Mouse (Mus musculus) lung, embryonic 16.5 days (tissue): Measurements from ENCODE around the gene Sun2. TPM values are rescaled to one million over a fixed set of nuclear protein-coding genes. Genes with fewer than 3 reads are reported as not detected.

Experiments
- ATAC-seq: fragments of 200-750 bp; cut with Nextera tagmentation; 2 replicates; pipeline ENCODE4 v1.8.0; 2017; ENCODE audit warnings: low read depth, mild to moderate bottlenecking, moderate library complexity
- H3K27ac ChIP-seq: fragments of 300-500 bp; sonication (generic); 2 replicates; pipeline ENCODE4 v1.5.1; 2014; ENCODE audit warnings: mild to moderate bottlenecking, control low read depth, low read length
- H3K27me3 ChIP-seq: fragments of 300-500 bp; sonication (generic); 2 replicates; pipeline ENCODE4 v1.6.1; 2014; ENCODE audit warnings: low read depth, low read length, mixed read lengths; ENCODE audit not compliant: control insufficient read depth, insufficient read depth
- H3K36me3 ChIP-seq: fragments of 300-500 bp; sonication (generic); 2 replicates; pipeline ENCODE4 v1.6.1; 2014; ENCODE audit warnings: low read length; ENCODE audit not compliant: control insufficient read depth, insufficient read depth
- H3K4me1 ChIP-seq: fragments of 300-500 bp; sonication (generic); replicated peaks from 2 replicates; pipeline ENCODE4 v1.6.1; 2014; ENCODE audit warnings: low read length, mixed read lengths; ENCODE audit not compliant: control insufficient read depth, insufficient read depth
- H3K4me2 ChIP-seq: fragments of 300-500 bp; sonication (generic); 2 replicates; pipeline ENCODE4 v1.6.1; 2014; ENCODE audit warnings: low read depth, low read length, control low read depth
- H3K4me3 ChIP-seq: fragments of 300-500 bp; sonication (generic); 2 replicates; pipeline ENCODE4 v1.5.1; 2014; ENCODE audit warnings: mild to moderate bottlenecking, low read length, control low read depth
- H3K9ac ChIP-seq: fragments of 300-500 bp; sonication (generic); 2 replicates; pipeline ENCODE4 v1.6.1; 2014; ENCODE audit warnings: low read length, control low read depth
- H3K9me3 ChIP-seq: fragments of 300-500 bp; sonication (generic); 2 replicates; pipeline ENCODE4 v1.6.1; 2016; ENCODE audit warnings: low read length; ENCODE audit not compliant: control insufficient read depth
- WGBS: fragments of 180-500 bp; shearing (Covaris S2); extraction: QIAGEN DNeasy Blood & Tissue Kit; methylation state at CpG from one replicate; pipeline ENCODE4 v1.1.7; 2014; 5-methylcytosine and 5-hydroxymethylcytosine counted together
- polyA plus RNA-seq: library from polyadenylated mRNA; unstranded; fragments of >200 nt; fragmentation: Nextera tagmentation; extraction: Ambion mirVana; gene quantifications from 2 replicates; pipeline ENCODE4 v1.2.1, GENCODE M21; 2015

The Sun2 gene
- polyA plus RNA-seq, 1 experiment from 2014 or later, result 7.8 TPM

GRCm38 (mm10) chr15:79694512-79694911, 47.8 kb downstream of the Sun2 start:
- Histone ChIP-seq H3K27ac (no peak overlapping the region), H3K36me3 (peaks cover 3% of the 10 kb centered on the region; the same call in 1 of the 2 replicates), H3K27me3 (no peaks in the 10 kb centered on the region), H3K4me3 (no peak overlapping the region), H3K4me2 (no peak overlapping the region), H3K4me1 (peaks cover 18% of the 10 kb centered on the region), H3K9me3 (no peaks in the 10 kb centered on the region), H3K9ac (no peak overlapping the region)
- WGBS, result 85% methylated on average over 4 of the region's 4 CpGs
- ATAC-seq, result no peak

GRCm38 (mm10) chr15:79693740-79694139, 48.6 kb downstream of the Sun2 start:
- no peaks in the 10 kb centered on the region for H3K27me3 ChIP-seq
- H3K4me2 ChIP-seq, result no peak overlapping the region; the same call in 1 of the 2 replicates
- no peak overlapping the region for H3K27ac ChIP-seq
- no peaks in the 10 kb centered on the region for H3K9me3 ChIP-seq
- no peak for ATAC-seq
- H3K9ac ChIP-seq, result 0 out of 2 replicates have a peak overlapping the region, but pooled peaks have one; percentile 5
- H3K36me3 ChIP-seq, result peaks cover 3% of the 10 kb centered on the region; the same call in 1 of the 2 replicates
- WGBS, result 68% methylated on average over 11 of the region's 11 CpGs
- H3K4me3 ChIP-seq, result no peak overlapping the region
- peaks cover 19% of the 10 kb centered on the region for H3K4me1 ChIP-seq

GRCm38 (mm10) chr15:79692334-79692733, 50.0 kb downstream of the Sun2 start:
- peaks cover 3% of the 10 kb centered on the region; the same call in 1 of the 2 replicates for H3K36me3 ChIP-seq
- peak overlapping the region; percentile 98; the same call in 1 of the 2 replicates for H3K4me2 ChIP-seq
- no peak overlapping the region for H3K9ac ChIP-seq
- H3K9me3 ChIP-seq, result no peaks in the 10 kb centered on the region
- H3K27ac ChIP-seq, result no peak overlapping the region
- no peaks in the 10 kb centered on the region for H3K27me3 ChIP-seq
- no peak overlapping the region for H3K4me3 ChIP-seq
- peaks cover 19% of the 10 kb centered on the region for H3K4me1 ChIP-seq
- no peak for ATAC-seq
- 85% methylated on average over 5 of the region's 5 CpGs for WGBS

- peak overlapping the region; percentile 94 for H3K9ac ChIP-seq
- H3K4me3 ChIP-seq, result peak overlapping the region; percentile 89
- WGBS, result 0% methylated on average over 40 of the region's 53 CpGs
- peaks cover 22% of the 10 kb centered on the region for H3K4me1 ChIP-seq
- H3K4me2 ChIP-seq, result peak overlapping the region; percentile 98
- H3K36me3 ChIP-seq, result peaks cover 3% of the 10 kb centered on the region; the same call in 1 of the 2 replicates
- peak; percentile 5 for ATAC-seq
- no peaks in the 10 kb centered on the region for H3K27me3 ChIP-seq
- peak overlapping the region; percentile 71 for H3K27ac ChIP-seq
- H3K9me3 ChIP-seq, result no peaks in the 10 kb centered on the region
Observed at GRCm38 (mm10) chr15:79691023-79691508, 51.3 kb downstream of the Sun2 start.

DNA sequence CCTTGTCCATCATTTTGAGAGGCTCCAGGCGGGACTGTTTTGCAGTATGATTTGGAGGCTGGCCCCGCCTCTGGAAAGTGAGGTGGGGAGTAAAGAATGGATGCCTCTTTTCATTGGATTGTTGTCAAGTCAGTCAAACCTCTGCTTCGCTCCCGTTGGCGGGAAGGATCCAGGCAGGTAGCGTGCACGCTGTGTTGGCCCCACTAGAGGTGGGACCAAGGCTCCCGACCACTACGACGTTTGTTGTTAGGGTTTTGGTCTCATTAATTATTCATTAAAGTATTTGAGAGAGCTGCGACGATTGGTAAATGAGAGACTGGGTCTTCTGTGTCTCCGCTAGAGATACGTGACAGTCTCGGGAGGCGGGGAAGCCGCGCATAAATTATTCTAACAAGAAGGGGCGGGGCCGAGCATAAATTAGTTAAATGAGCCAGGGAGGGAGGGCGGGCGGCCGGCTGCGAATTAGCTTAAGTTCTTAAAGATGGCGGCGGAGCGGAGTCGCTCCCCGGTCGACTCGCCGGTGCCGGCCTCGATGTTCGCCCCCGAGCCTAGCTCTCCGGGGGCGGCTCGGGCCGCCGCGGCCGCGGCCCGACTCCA, 51.8 kb downstream of the Sun2 start, which contains the start of gene Gtpbp1:
Gene Gtpbp1, plus strand, starts transcription at position 420 of the 597 bp plus-strand sequence.
- H3K9ac ChIP-seq, result peak within 1 kb of the TSS; percentile 94
- H3K9me3 ChIP-seq, result no peaks in the 10 kb centered on the region
- H3K36me3 ChIP-seq, result peaks cover 3% of the 10 kb centered on the region; the same call in 1 of the 2 replicates
- ATAC-seq, result peak; percentile 95
- H3K4me1 ChIP-seq, result peaks cover 28% of the 10 kb centered on the region
- H3K4me2 ChIP-seq, result peak within 1 kb of the TSS; percentile 98
- H3K27me3 ChIP-seq, result no peaks in the 10 kb centered on the region
- peak within 1 kb of the TSS; percentile 71 for H3K27ac ChIP-seq
- H3K4me3 ChIP-seq, result peak within 1 kb of the TSS; percentile 89
- WGBS, result under 1% methylated on average over 41 of the region's 45 CpGs

GRCm38 (mm10) chr15:79689662-79690425, 52.5 kb downstream of the Sun2 start:
- H3K27ac ChIP-seq, result peak overlapping the region; percentile 69; the same call in 1 of the 2 replicates
- no peak for ATAC-seq
- H3K27me3 ChIP-seq, result no peaks in the 10 kb centered on the region
- peaks cover 2% of the 10 kb centered on the region; the same call in 1 of the 2 replicates for H3K36me3 ChIP-seq
- peak overlapping the region; percentile 21 for H3K9ac ChIP-seq
- H3K4me3 ChIP-seq, result peak overlapping the region; percentile 89
- H3K4me2 ChIP-seq, result peak overlapping the region; percentile 79
- 8% methylated on average over 24 of the region's 24 CpGs for WGBS
- no peaks in the 10 kb centered on the region for H3K9me3 ChIP-seq
- peaks cover 35% of the 10 kb centered on the region for H3K4me1 ChIP-seq

GRCm38 (mm10) chr15:79688268-79688956, 53.9 kb downstream of the Sun2 start:
- peaks cover 46% of the 10 kb centered on the region for H3K4me1 ChIP-seq
- peak overlapping the region; percentile 90 for H3K9ac ChIP-seq
- H3K4me3 ChIP-seq, result peak overlapping the region; percentile 80
- no peaks in the 10 kb centered on the region for H3K27me3 ChIP-seq
- H3K4me2 ChIP-seq, result peak overlapping the region; percentile 55
- no peaks in the 10 kb centered on the region for H3K9me3 ChIP-seq
- WGBS, result 3% methylated on average over 8 of the region's 8 CpGs
- H3K36me3 ChIP-seq, result no peaks in the 10 kb centered on the region
- ATAC-seq, result no peak
- peak overlapping the region; percentile 98 for H3K27ac ChIP-seq

DNA sequence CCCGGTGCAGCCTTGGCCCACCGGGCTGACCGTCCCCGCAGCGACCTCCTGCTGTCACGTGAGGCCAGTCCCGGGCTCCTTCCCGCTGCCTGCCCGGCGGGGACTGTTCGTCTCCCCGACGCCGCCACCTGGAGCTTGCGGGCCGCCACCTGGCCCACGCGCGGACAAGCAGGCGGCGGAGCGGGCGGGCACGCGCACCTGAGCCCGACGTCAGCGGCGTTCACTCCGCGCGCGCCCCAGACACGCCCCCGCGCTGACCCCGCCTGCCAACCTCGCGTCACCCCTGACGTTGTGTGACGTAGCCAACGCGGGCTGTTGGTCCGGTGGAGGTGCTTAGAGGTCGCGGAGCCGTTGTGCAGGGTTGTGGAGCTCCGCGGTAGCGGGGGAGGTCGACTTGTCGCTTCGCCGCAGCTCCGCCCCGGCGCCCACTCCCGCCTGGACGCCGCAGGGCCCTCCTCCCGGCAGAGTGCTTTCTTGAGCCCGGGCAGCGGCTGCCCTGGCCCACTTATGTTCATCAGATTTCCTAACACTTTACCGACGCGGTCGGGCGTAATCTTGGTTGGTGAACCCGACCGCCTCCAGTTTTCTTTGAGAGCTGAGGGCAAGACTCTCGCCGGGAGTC, 54.6 kb downstream of the Sun2 start, which contains the start of gene Josd1:
Gene Josd1, minus strand, starts transcription at position 274 of the 622 bp plus-strand sequence.
- H3K4me1 ChIP-seq, result peaks cover 45% of the 10 kb centered on the region
- peak within 1 kb of the TSS; percentile 80 for H3K4me3 ChIP-seq
- peak within 1 kb of the TSS; percentile 90 for H3K9ac ChIP-seq
- under 1% methylated on average over 68 of the region's 72 CpGs for WGBS
- H3K36me3 ChIP-seq, result no peaks in the 10 kb centered on the region
- peak within 1 kb of the TSS; percentile 98 for H3K27ac ChIP-seq
- peak within 1 kb of the TSS; percentile 55 for H3K4me2 ChIP-seq
- H3K9me3 ChIP-seq, result no peaks in the 10 kb centered on the region
- ATAC-seq, result peak; percentile 77
- no peaks in the 10 kb centered on the region for H3K27me3 ChIP-seq
